Mouse (Mus musculus) testis, postnatal 14 days (tissue): ENCODE data around the gene Rilpl1.
"Not testable (repeated sequence)": the region's sequence is repeated elsewhere in the genome, so short reads cannot be mapped to it uniquely, and the experiment has no call there.

Experiments used
- DNase-seq: peaks from one replicate; pipeline ENCODE4 v3.0.0; 2021; ENCODE audit warnings: low spot score

Rilpl1 gene

GRCm38 (mm10) chr5:124530655-124531582 lies at the start of gene Rilpl1:
Gene Rilpl1, minus strand, starts transcription at chr5:124531391.
- peak; percentile 72 for DNase-seq

GRCm38 (mm10) chr5:124578633-124579317 lies 47.6 kb upstream of the Rilpl1 start, which contains the start of the genes Eif2b1 and Gtf2h3:
Gene Eif2b1, minus strand, starts transcription at chr5:124579131.
Gene Gtf2h3, plus strand, starts transcription at chr5:124579140.
- peak; percentile 92 for DNase-seq

- no peak for DNase-seq
Measured at GRCm38 (mm10) chr5:124575467-124575866, 44.3 kb upstream of the Rilpl1 start.

GRCm38 (mm10) chr5:124571068-124571467 lies 39.9 kb upstream of the Rilpl1 start:
- DNase-seq, result no peak

GRCm38 (mm10) chr5:124555145-124555544 lies 24.0 kb upstream of the Rilpl1 start:
- DNase-seq, result no peak

GRCm38 (mm10) chr5:124553607-124554006 lies 22.4 kb upstream of the Rilpl1 start:
- no peak for DNase-seq

GRCm38 (mm10) chr5:124552558-124553307 lies 21.5 kb upstream of the Rilpl1 start, which contains the start of gene Ddx55:
Gene Ddx55, plus strand, starts transcription at chr5:124552864.
- DNase-seq, result peak; percentile 90

- DNase-seq, result no peak
Measured at GRCm38 (mm10) chr5:124552094-124552472, 20.9 kb upstream of the Rilpl1 start.

- not testable (repeated sequence) for DNase-seq
Measured at GRCm38 (mm10) chr5:124551349-124552093, 20.3 kb upstream of the Rilpl1 start.

GRCm38 (mm10) chr5:124550737-124551136 lies 19.5 kb upstream of the Rilpl1 start:
- not testable (repeated sequence) for DNase-seq

GRCm38 (mm10) chr5:124541602-124541973 lies 10.4 kb upstream of the Rilpl1 start:
- DNase-seq, result no peak

GRCm38 (mm10) chr5:124540905-124541601 lies 9.9 kb upstream of the Rilpl1 start:
- DNase-seq, result peak; percentile 84

- peak; percentile 96 for DNase-seq
Measured at GRCm38 (mm10) chr5:124540383-124540786, 9.2 kb upstream of the Rilpl1 start, which contains the start of gene Tmed2. Gene Tmed2, plus strand, starts transcription at chr5:124540695.

GRCm38 (mm10) chr5:124539905-124540304 lies 8.7 kb upstream of the Rilpl1 start:
- no peak for DNase-seq

GRCm38 (mm10) chr5:124538813-124539792 lies 7.9 kb upstream of the Rilpl1 start:
- DNase-seq, result no peak

- DNase-seq, result peak; percentile 45
Measured at GRCm38 (mm10) chr5:124536776-124537175, 5.6 kb upstream of the Rilpl1 start.

GRCm38 (mm10) chr5:124535016-124535415 lies 3.8 kb upstream of the Rilpl1 start:
- DNase-seq, result no peak

GRCm38 (mm10) chr5:124532451-124532850 lies 1.3 kb upstream of the Rilpl1 start:
- DNase-seq, result no peak

GRCm38 (mm10) chr5:124531583-124531930 lies 366 bp upstream of the Rilpl1 start:
- no peak for DNase-seq

- no peak for DNase-seq
Measured at GRCm38 (mm10) chr5:124529697-124530096, 1.5 kb downstream of the Rilpl1 start.
